Mouse (Mus musculus) heart, embryonic 13.5 days (tissue): ENCODE results near the gene Gpr18. TPM values are rescaled to one million over a fixed set of nuclear protein-coding genes. Genes with fewer than 3 reads are reported as not detected.

Experiments
- ATAC-seq: fragments of 200-750 bp; cut with Nextera tagmentation; 2 replicates; pipeline ENCODE4 v1.8.0; 2017; ENCODE audit warnings: moderate TSS enrichment; ENCODE audit not compliant: insufficient number of reproducible peaks, low FRiP score, low TSS enrichment; ENCODE audit errors: extremely low read depth
- H3K27ac ChIP-seq: fragments of 300-500 bp; sonication (generic); replicated peaks from 2 replicates; pipeline ENCODE4 v1.5.1; 2015; ENCODE audit warnings: moderate library complexity, mild to moderate bottlenecking, inconsistent platforms
- H3K27me3 ChIP-seq: fragments of 300-500 bp; sonication (generic); replicated peaks from 2 replicates; pipeline ENCODE4 v1.6.1; 2015; ENCODE audit warnings: mild to moderate bottlenecking, inconsistent platforms
- H3K36me3 ChIP-seq: fragments of 300-500 bp; sonication (generic); 2 replicates; pipeline ENCODE4 v1.6.1; 2015; ENCODE audit warnings: mild to moderate bottlenecking, inconsistent platforms
- H3K4me1 ChIP-seq: fragments of 300-500 bp; sonication (generic); 2 replicates; pipeline ENCODE4 v1.6.1; 2015; ENCODE audit warnings: inconsistent platforms
- H3K4me2 ChIP-seq: fragments of 300-500 bp; sonication (generic); 2 replicates; pipeline ENCODE4 v1.6.1; 2015; ENCODE audit warnings: inconsistent platforms, mild to moderate bottlenecking, moderate library complexity
- H3K4me3 ChIP-seq: fragments of 300-500 bp; sonication (generic); 2 replicates; pipeline ENCODE4 v1.5.1; 2015; ENCODE audit warnings: moderate library complexity, mild to moderate bottlenecking, inconsistent platforms
- H3K9ac ChIP-seq: fragments of 300-500 bp; sonication (generic); 2 replicates; pipeline ENCODE4 v1.6.1; 2015; ENCODE audit warnings: inconsistent platforms, mild to moderate bottlenecking, moderate library complexity
- H3K9me3 ChIP-seq: fragments of 300-500 bp; sonication (generic); 2 replicates; pipeline ENCODE4 v1.6.1; 2016; ENCODE audit warnings: inconsistent platforms
- WGBS: fragments of 180-500 bp; shearing (Covaris S2); methylation state at CpG from one replicate; pipeline ENCODE4 v1.1.7; 2015; ENCODE audit warnings: mixed read lengths; 5-methylcytosine and 5-hydroxymethylcytosine counted together
- polyA plus RNA-seq: library from polyadenylated mRNA; unstranded; fragments of >200 nt; fragmentation: Nextera tagmentation; extraction: Ambion mirVana; gene quantifications from 2 replicates; pipeline ENCODE4 v1.2.1, GENCODE M21; 2015

Gene Gpr18
- polyA plus RNA-seq, 1 experiment from 2014 or later = not detected

GRCm38 (mm10) chr14:121949436-121949835, 33.9 kb upstream of the Gpr18 start:
- H3K9ac ChIP-seq = no peak overlapping the region
- ATAC-seq = no peak
- peaks cover 19% of the 10 kb centered on the region for H3K4me1 ChIP-seq
- no peak overlapping the region for H3K4me3 ChIP-seq
- no peaks in the 10 kb centered on the region for H3K27me3 ChIP-seq
- 0 out of 2 replicates have a peak, but pooled peaks cover 4% of the 10 kb centered on the region for H3K36me3 ChIP-seq
- no peak overlapping the region for H3K4me2 ChIP-seq
- 89% methylated on average over 3 of the region's 3 CpGs for WGBS
- no peak overlapping the region for H3K27ac ChIP-seq
- H3K9me3 ChIP-seq = peaks cover 4% of the 10 kb centered on the region; the same call in 1 of the 2 replicates

- no peak for ATAC-seq
- Histone ChIP-seq H3K27me3 (no peaks in the 10 kb centered on the region), H3K27ac (no peak overlapping the region), H3K9me3 (peaks cover 14% of the 10 kb centered on the region), H3K4me3 (no peak overlapping the region), H3K4me1 (peaks cover 12% of the 10 kb centered on the region), H3K36me3 (0 out of 2 replicates have a peak, but pooled peaks cover under 1% of the 10 kb centered on the region), H3K4me2 (no peak overlapping the region), H3K9ac (no peak overlapping the region)
- 80% methylated on average over 3 of the region's 3 CpGs for WGBS
Measured at GRCm38 (mm10) chr14:121947966-121948365, 32.4 kb upstream of the Gpr18 start.

- Histone ChIP-seq H3K9me3 (peaks cover 18% of the 10 kb centered on the region), H3K4me2 (no peak overlapping the region), H3K27me3 (no peaks in the 10 kb centered on the region), H3K4me1 (peaks cover 12% of the 10 kb centered on the region), H3K9ac (no peak overlapping the region), H3K4me3 (no peak overlapping the region), H3K36me3 (no peaks in the 10 kb centered on the region), H3K27ac (no peak overlapping the region)
- WGBS = 73% methylated on average over 8 of the region's 8 CpGs
- ATAC-seq = no peak
Measured at GRCm38 (mm10) chr14:121947201-121947760, 31.7 kb upstream of the Gpr18 start.

- H3K4me3 ChIP-seq = no peak overlapping the region
- peaks cover 18% of the 10 kb centered on the region for H3K9me3 ChIP-seq
- 65% methylated on average over 8 of the region's 8 CpGs for WGBS
- H3K27ac ChIP-seq = no peak overlapping the region
- ATAC-seq = no peak
- no peak overlapping the region for H3K4me2 ChIP-seq
- peaks cover 10% of the 10 kb centered on the region for H3K4me1 ChIP-seq
- no peak overlapping the region for H3K9ac ChIP-seq
- H3K36me3 ChIP-seq = no peaks in the 10 kb centered on the region
- no peaks in the 10 kb centered on the region for H3K27me3 ChIP-seq
Measured at GRCm38 (mm10) chr14:121946728-121947127, 31.1 kb upstream of the Gpr18 start.

GRCm38 (mm10) chr14:121946131-121946530, 30.6 kb upstream of the Gpr18 start:
- Histone ChIP-seq H3K36me3 (no peaks in the 10 kb centered on the region), H3K4me2 (no peak overlapping the region), H3K27me3 (no peaks in the 10 kb centered on the region), H3K4me3 (no peak overlapping the region), H3K27ac (no peak overlapping the region), H3K9me3 (peaks cover 18% of the 10 kb centered on the region), H3K9ac (no peak overlapping the region), H3K4me1 (peaks cover 4% of the 10 kb centered on the region)
- no peak for ATAC-seq
- 75% methylated on average over 5 of the region's 5 CpGs for WGBS

GRCm38 (mm10) chr14:121939582-121939981, 24.0 kb upstream of the Gpr18 start:
- Histone ChIP-seq H3K36me3 (peaks cover 15% of the 10 kb centered on the region), H3K4me3 (no peak overlapping the region), H3K4me2 (peak overlapping the region; percentile 22; the same call in 1 of the 2 replicates), H3K9ac (no peak overlapping the region), H3K27ac (no peak overlapping the region; the same call in 1 of the 2 replicates), H3K4me1 (peaks cover 30% of the 10 kb centered on the region), H3K9me3 (peaks cover 26% of the 10 kb centered on the region), H3K27me3 (no peaks in the 10 kb centered on the region)
- ATAC-seq = no peak
- 23% methylated on average over 3 of the region's 3 CpGs for WGBS

GRCm38 (mm10) chr14:121938256-121939191, 22.9 kb upstream of the Gpr18 start:
- Histone ChIP-seq H3K27me3 (no peaks in the 10 kb centered on the region), H3K9ac (no peak overlapping the region), H3K27ac (0 out of 2 replicates have a peak overlapping the region, but pooled peaks have one; percentile 42), H3K4me3 (no peak overlapping the region), H3K9me3 (peaks cover 17% of the 10 kb centered on the region), H3K36me3 (peaks cover 24% of the 10 kb centered on the region), H3K4me1 (peaks cover 30% of the 10 kb centered on the region), H3K4me2 (peak overlapping the region; percentile 22)
- 71% methylated on average over 11 of the region's 11 CpGs for WGBS
- peak; percentile 8; the same call in 1 of the 2 replicates for ATAC-seq

- no peak for ATAC-seq
- Histone ChIP-seq H3K9ac (no peak overlapping the region), H3K9me3 (peaks cover 12% of the 10 kb centered on the region), H3K4me3 (no peak overlapping the region), H3K36me3 (peaks cover 24% of the 10 kb centered on the region), H3K27me3 (no peaks in the 10 kb centered on the region), H3K4me1 (peaks cover 30% of the 10 kb centered on the region), H3K27ac (0 out of 2 replicates have a peak overlapping the region, but pooled peaks have one; percentile 42), H3K4me2 (no peak overlapping the region)
- WGBS = 65% methylated on average over 11 of the region's 11 CpGs
Measured at GRCm38 (mm10) chr14:121937601-121938255, 22.1 kb upstream of the Gpr18 start.

GRCm38 (mm10) chr14:121936856-121937255, 21.3 kb upstream of the Gpr18 start:
- H3K4me3 ChIP-seq = no peak overlapping the region
- no peak overlapping the region for H3K27ac ChIP-seq
- peaks cover 11% of the 10 kb centered on the region for H3K9me3 ChIP-seq
- H3K9ac ChIP-seq = no peak overlapping the region
- no peak for ATAC-seq
- WGBS = 59% methylated on average over 8 of the region's 8 CpGs
- H3K27me3 ChIP-seq = no peaks in the 10 kb centered on the region
- H3K36me3 ChIP-seq = peaks cover 24% of the 10 kb centered on the region
- H3K4me1 ChIP-seq = peaks cover 34% of the 10 kb centered on the region
- H3K4me2 ChIP-seq = no peak overlapping the region

GRCm38 (mm10) chr14:121936356-121936755, 20.8 kb upstream of the Gpr18 start:
- whole genome bisulfite sequencing = 86% methylated on average over 4 of the region's 4 CpGs
- Histone ChIP-seq H3K9me3 (peaks cover 11% of the 10 kb centered on the region), H3K9ac (no peak overlapping the region), H3K27ac (no peak overlapping the region), H3K27me3 (no peaks in the 10 kb centered on the region), H3K4me2 (no peak overlapping the region), H3K4me3 (no peak overlapping the region), H3K4me1 (peaks cover 39% of the 10 kb centered on the region), H3K36me3 (peaks cover 24% of the 10 kb centered on the region)
- no peak for ATAC-seq

GRCm38 (mm10) chr14:121934597-121934946, 19.0 kb upstream of the Gpr18 start:
- Histone ChIP-seq H3K9ac (no peak overlapping the region), H3K4me3 (no peak overlapping the region), H3K27ac (no peak overlapping the region), H3K4me1 (peaks cover 40% of the 10 kb centered on the region), H3K9me3 (peaks cover 11% of the 10 kb centered on the region), H3K4me2 (no peak overlapping the region), H3K36me3 (peaks cover 24% of the 10 kb centered on the region), H3K27me3 (no peaks in the 10 kb centered on the region)
- 74% methylated on average over 5 of the region's 5 CpGs for WGBS
- no peak for ATAC-seq
